Mouse (Mus musculus): ENCODE results near the gene Vps4b. TPM values are rescaled to one million over a fixed set of nuclear protein-coding genes. Genes with fewer than 3 reads are reported as not detected.

Gene Vps4b
- total RNA-seq, 1 experiment = 56.3 TPM

GRCm38 (mm10) chr1:106717071-106717601, 79.4 kb downstream of the Vps4b start:
- Histone ChIP-seq H3K4me3 (ENCODE audit: insufficient read depth in 1 of 2, low read depth in 1 of 2, low read length in 2 of 2, poor library complexity in 1 of 2, severe bottlenecking in 1 of 2) (no peak overlapping the region), H3K9me3 (ENCODE audit: control insufficient read depth, insufficient read depth, low read depth, low read length) (no peaks in the 10 kb centered on the region), H3K36me3 (ENCODE audit: control insufficient read depth, insufficient read depth, low read length, poor library complexity, severe bottlenecking) (no peaks in the 10 kb centered on the region; the same call in 1 of the 2 replicates), H3K4me1 (ENCODE audit: control insufficient read depth in 2 of 2, insufficient read depth in 2 of 2, low read length in 2 of 2, poor library complexity in 1 of 2) (peaks cover 0 to 8% of the 10 kb centered on the region in 2 experiments; a peak in 2 of 4 replicates), H3K9ac (ENCODE audit: insufficient read depth, low read depth, low read length, poor library complexity, severe bottlenecking) (no peak overlapping the region), H3K27ac (ENCODE audit: insufficient read depth, low read depth, low read length, poor library complexity, severe bottlenecking) (no peak overlapping the region)
- TF ChIP-seq HCFC1 (IDR thresholded peaks at IDR 0.05; ENCODE audit: borderline replicate concordance, insufficient read depth, low read length) = no peak
- no peak for TF ChIP-seq ZC3H11A (IDR thresholded peaks at IDR 0.05; ENCODE audit: borderline replicate concordance, low read depth, low read length)
- TF ChIP-seq ZNF384 (IDR thresholded peaks at IDR 0.05; ENCODE audit: low read depth, low read length) = no peak
- TF ChIP-seq MAFK (IDR thresholded peaks at IDR 0.05; ENCODE audit: insufficient read depth, low read depth, low read length) = no peak
- TF ChIP-seq CHD2 (IDR thresholded peaks at IDR 0.05; ENCODE audit: low read depth, low read length) = no peak
- no peak for DNase-seq (ENCODE audit: low read depth, low spot score)
- in situ Hi-C loops (cut with MboI; ENCODE audit: low sequenced_read_pairs in 2 of 2, unreplicated experiment in 2 of 2) = no loop called here

GRCm38 (mm10) chr1:106716141-106716540, 80.4 kb downstream of the Vps4b start:
- no peaks in the 10 kb centered on the region for H3K9me3 ChIP-seq (ENCODE audit: control insufficient read depth, insufficient read depth, low read depth, low read length)
- H3K4me1 ChIP-seq (ENCODE audit: control insufficient read depth in 2 of 2, insufficient read depth in 2 of 2, low read length in 2 of 2, poor library complexity in 1 of 2) = peaks cover 0 to 6% of the 10 kb centered on the region in 2 experiments; a peak in 2 of 4 replicates
- H3K4me3 ChIP-seq (ENCODE audit: insufficient read depth in 1 of 2, low read depth in 1 of 2, low read length in 2 of 2, poor library complexity in 1 of 2, severe bottlenecking in 1 of 2) = no peak overlapping the region
- no peak for DNase-seq (ENCODE audit: low read depth, low spot score)
- in situ Hi-C loops (cut with MboI; ENCODE audit: low sequenced_read_pairs in 2 of 2, unreplicated experiment in 2 of 2) = no loop called here
- H3K27ac ChIP-seq (ENCODE audit: insufficient read depth, low read depth, low read length, poor library complexity, severe bottlenecking) = no peak overlapping the region
- TF ChIP-seq CHD2 (IDR thresholded peaks at IDR 0.05; ENCODE audit: low read depth, low read length) (no peak), ZC3H11A (IDR thresholded peaks at IDR 0.05; ENCODE audit: borderline replicate concordance, low read depth, low read length) (no peak), HCFC1 (IDR thresholded peaks at IDR 0.05; ENCODE audit: borderline replicate concordance, insufficient read depth, low read length) (no peak), ZNF384 (IDR thresholded peaks at IDR 0.05; ENCODE audit: low read depth, low read length) (no peak), MAFK (IDR thresholded peaks at IDR 0.05; ENCODE audit: insufficient read depth, low read depth, low read length) (no peak)
- H3K36me3 ChIP-seq (ENCODE audit: control insufficient read depth, insufficient read depth, low read length, poor library complexity, severe bottlenecking) = no peaks in the 10 kb centered on the region
- H3K9ac ChIP-seq (ENCODE audit: insufficient read depth, low read depth, low read length, poor library complexity, severe bottlenecking) = no peak overlapping the region

- Histone ChIP-seq H3K4me3 (ENCODE audit: insufficient read depth in 1 of 2, low read depth in 1 of 2, low read length in 2 of 2, poor library complexity in 1 of 2, severe bottlenecking in 1 of 2) (no peak overlapping the region), H3K36me3 (ENCODE audit: control insufficient read depth, insufficient read depth, low read length, poor library complexity, severe bottlenecking) (no peaks in the 10 kb centered on the region), H3K4me1 (ENCODE audit: control insufficient read depth in 2 of 2, insufficient read depth in 2 of 2, low read length in 2 of 2, poor library complexity in 1 of 2) (peaks cover 0 to 6% of the 10 kb centered on the region in 2 experiments; a peak in 2 of 4 replicates), H3K27ac (ENCODE audit: insufficient read depth, low read depth, low read length, poor library complexity, severe bottlenecking) (no peak overlapping the region), H3K9me3 (ENCODE audit: control insufficient read depth, insufficient read depth, low read depth, low read length) (no peaks in the 10 kb centered on the region), H3K9ac (ENCODE audit: insufficient read depth, low read depth, low read length, poor library complexity, severe bottlenecking) (no peak overlapping the region)
- no peak for DNase-seq (ENCODE audit: low read depth, low spot score)
- in situ Hi-C loops (cut with MboI; ENCODE audit: low sequenced_read_pairs in 2 of 2, unreplicated experiment in 2 of 2) = no loop called here
- TF ChIP-seq MAFK (IDR thresholded peaks at IDR 0.05; ENCODE audit: insufficient read depth, low read depth, low read length) (no peak), CHD2 (IDR thresholded peaks at IDR 0.05; ENCODE audit: low read depth, low read length) (no peak), HCFC1 (IDR thresholded peaks at IDR 0.05; ENCODE audit: borderline replicate concordance, insufficient read depth, low read length) (no peak), ZC3H11A (IDR thresholded peaks at IDR 0.05; ENCODE audit: borderline replicate concordance, low read depth, low read length) (no peak), ZNF384 (IDR thresholded peaks at IDR 0.05; ENCODE audit: low read depth, low read length) (no peak)
Observed at GRCm38 (mm10) chr1:106715111-106716083, 81.1 kb downstream of the Vps4b start.

- in situ Hi-C loops (cut with MboI; ENCODE audit: low sequenced_read_pairs in 2 of 2, unreplicated experiment in 2 of 2) = no loop called here
- Histone ChIP-seq H3K4me3 (ENCODE audit: insufficient read depth in 1 of 2, low read depth in 1 of 2, low read length in 2 of 2, poor library complexity in 1 of 2, severe bottlenecking in 1 of 2) (peak overlapping the region; percentile 50 to 74; a peak in 3 of 4 replicates), H3K4me1 (ENCODE audit: control insufficient read depth in 2 of 2, insufficient read depth in 2 of 2, low read length in 2 of 2, poor library complexity in 1 of 2) (peaks cover 0 to 6% of the 10 kb centered on the region in 2 experiments; a peak in 2 of 4 replicates), H3K9ac (ENCODE audit: insufficient read depth, low read depth, low read length, poor library complexity, severe bottlenecking) (peak overlapping the region; percentile 73), H3K9me3 (ENCODE audit: control insufficient read depth, insufficient read depth, low read depth, low read length) (no peaks in the 10 kb centered on the region), H3K36me3 (ENCODE audit: control insufficient read depth, insufficient read depth, low read length, poor library complexity, severe bottlenecking) (no peaks in the 10 kb centered on the region), H3K27ac (ENCODE audit: insufficient read depth, low read depth, low read length, poor library complexity, severe bottlenecking) (no peak overlapping the region)
- TF ChIP-seq ZC3H11A (IDR thresholded peaks at IDR 0.05; ENCODE audit: borderline replicate concordance, low read depth, low read length) (no peak), ZNF384 (IDR thresholded peaks at IDR 0.05; ENCODE audit: low read depth, low read length) (no peak), CHD2 (IDR thresholded peaks at IDR 0.05; ENCODE audit: low read depth, low read length) (no peak), HCFC1 (IDR thresholded peaks at IDR 0.05; ENCODE audit: borderline replicate concordance, insufficient read depth, low read length) (no peak), MAFK (IDR thresholded peaks at IDR 0.05; ENCODE audit: insufficient read depth, low read depth, low read length) (no peak)
- no peak for DNase-seq (ENCODE audit: low read depth, low spot score)
Observed at GRCm38 (mm10) chr1:106714530-106714981, 82.0 kb downstream of the Vps4b start.

Other genes with a start within 250 kb of the Vps4b start
- 0.63 and 0.98 TPM in 2 replicates for gene Bcl2, start 82.5 kb downstream of the Vps4b start, total RNA-seq (2012; rRNA removed)
- 29.9 and 38.3 TPM in 2 replicates for gene Kdsr, start 37.0 kb downstream of the Vps4b start, total RNA-seq (2012; rRNA removed)
- gene Serpinb5, start 64.4 kb upstream of the Vps4b start, total RNA-seq (2012; rRNA removed) = 0.22 and 0.53 TPM in 2 replicates
- gene Serpinb12, start 137.7 kb upstream of the Vps4b start, total RNA-seq (2012; rRNA removed) = not detected in 2 replicates
- gene Serpinb13, start 184.3 kb upstream of the Vps4b start, total RNA-seq (2012; rRNA removed) = not detected in 2 replicates